Mouse (Mus musculus) forebrain, postnatal 0 days (tissue): ENCODE measurements at regions not wholly inside any gene's neighbourhood (a gene's known extent, or its start where the extent isn't known, plus 50 kb on each side); places are given as distances from the start of the nearest gene placed in this dataset.

Experiments used
- ATAC-seq: fragments of 200-750 bp; cut with Nextera tagmentation; 2 replicates; pipeline ENCODE4 v1.8.0; 2017; ENCODE audit warnings: mild to moderate bottlenecking, moderate library complexity
- DNase-seq: peaks from one replicate; pipeline ENCODE4 v3.0.0-alpha.2; 2015
- H3K27ac ChIP-seq: fragments of 300-500 bp; sonication (generic); 2 replicates; pipeline ENCODE4 v1.5.1; 2014; ENCODE audit warnings: low read depth, mild to moderate bottlenecking, antibody characterized with exemption, low read length, moderate library complexity, mixed read lengths
- H3K27me3 ChIP-seq: fragments of 300-500 bp; sonication (generic); 2 replicates; pipeline ENCODE4 v1.6.1; 2014; ENCODE audit warnings: mild to moderate bottlenecking, low read length, mixed read lengths; ENCODE audit not compliant: insufficient read depth
- H3K36me3 ChIP-seq: fragments of 300-500 bp; sonication (generic); 2 replicates; pipeline ENCODE4 v1.6.1; 2014; ENCODE audit warnings: mild to moderate bottlenecking, moderate library complexity; ENCODE audit not compliant: insufficient read depth
- H3K4me1 ChIP-seq: fragments of 300-500 bp; sonication (generic); 2 replicates; pipeline ENCODE4 v1.6.1; 2014; ENCODE audit warnings: antibody characterized with exemption; ENCODE audit not compliant: insufficient read depth
- H3K4me2 ChIP-seq: fragments of 300-500 bp; sonication (generic); 2 replicates; pipeline ENCODE4 v1.6.1; 2014; ENCODE audit warnings: low read depth, mild to moderate bottlenecking, moderate library complexity
- H3K4me3 ChIP-seq: fragments of 300-500 bp; sonication (generic); 2 replicates; pipeline ENCODE4 v1.5.1; 2014; ENCODE audit warnings: low read depth, low read length, mixed read lengths
- H3K9ac ChIP-seq: fragments of 300-500 bp; sonication (generic); 2 replicates; pipeline ENCODE4 v1.6.1; 2014; ENCODE audit warnings: mild to moderate bottlenecking
- H3K9me3 ChIP-seq: fragments of 300-500 bp; sonication (generic); 2 replicates; pipeline ENCODE4 v1.6.1; 2016; ENCODE audit warnings: low read length
- CTCF ChIP-seq: sonication (generic); IDR thresholded peaks from 2 replicates; pipeline ENCODE4 v1.5.1; 2016; ENCODE audit warnings: antibody characterized with exemption, control low read depth, low read depth
- WGBS: fragments of 180-500 bp; shearing (Covaris S2); extraction: QIAGEN DNeasy Blood & Tissue Kit; methylation state at CpG from one replicate; pipeline ENCODE4 v1.1.7; 2014; 5-methylcytosine and 5-hydroxymethylcytosine counted together

DNA sequence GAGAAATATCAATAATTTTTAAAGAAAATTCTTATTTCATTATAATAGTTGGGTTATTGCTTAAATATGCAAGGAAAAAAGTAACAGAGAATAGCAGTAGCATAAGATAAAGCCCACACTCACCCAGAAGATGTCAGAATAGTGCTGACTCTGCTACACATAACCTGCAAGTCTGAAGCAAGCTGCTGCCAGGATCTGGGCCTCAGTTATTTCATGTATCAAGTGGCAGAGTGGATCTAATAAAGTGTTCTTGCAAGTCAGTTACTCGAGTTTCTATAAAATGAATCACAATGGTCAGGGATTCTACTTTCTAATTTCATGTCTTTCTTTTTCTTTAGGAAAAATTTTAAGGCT is 466.2 kb downstream of the Klhl13 start:
- no peaks in the 10 kb centered on the region for H3K27me3 ChIP-seq
- WGBS: 42% methylated on average over 1 of the region's 1 CpGs
- no peaks in the 10 kb centered on the region for H3K9me3 ChIP-seq
- H3K4me1 ChIP-seq: no peaks in the 10 kb centered on the region
- no peaks in the 10 kb centered on the region for H3K36me3 ChIP-seq
- TF ChIP-seq CTCF: no peak
- ATAC-seq (peak; percentile 34; the same call in 1 of the 2 replicates), DNase-seq (peak; percentile 2)
- no peak overlapping the region for H3K27ac ChIP-seq
- H3K9ac ChIP-seq: no peak overlapping the region
- no peak overlapping the region for H3K4me3 ChIP-seq
- H3K4me2 ChIP-seq: no peak overlapping the region

DNA sequence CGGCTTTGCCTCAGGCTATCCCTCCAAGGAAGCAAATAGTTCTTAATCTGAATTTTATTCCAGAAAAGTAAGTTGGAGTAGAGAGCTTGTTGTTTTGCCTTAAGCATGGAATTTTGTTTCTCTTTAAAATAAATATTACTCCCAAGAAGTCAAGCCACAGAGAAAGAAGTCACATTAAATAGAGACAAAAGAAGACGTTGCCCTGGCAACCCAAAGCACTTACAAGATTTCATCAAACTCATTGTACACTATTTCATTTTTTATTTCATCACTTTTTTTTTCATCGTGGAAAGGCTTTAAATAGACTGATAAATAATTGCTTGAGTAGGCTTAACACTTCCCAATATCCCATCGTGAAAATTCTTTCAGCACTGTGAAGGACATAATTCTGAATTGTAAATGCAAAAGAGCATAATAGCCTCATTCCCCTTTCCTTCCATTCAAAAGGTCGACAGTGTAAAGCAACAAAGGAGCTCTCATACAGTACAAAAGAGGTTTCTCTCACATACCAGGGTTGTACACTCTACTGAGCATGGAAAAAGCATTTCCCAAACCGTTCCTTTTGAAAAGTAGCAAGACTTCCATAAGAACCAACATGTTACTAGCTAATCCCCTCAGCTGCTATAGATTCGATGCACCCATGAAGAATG is 466.7 kb downstream of the Klhl13 start:
- H3K9ac ChIP-seq: no peak overlapping the region
- H3K4me2 ChIP-seq: no peak overlapping the region
- H3K27me3 ChIP-seq: no peaks in the 10 kb centered on the region
- H3K4me1 ChIP-seq: no peaks in the 10 kb centered on the region
- H3K4me3 ChIP-seq: no peak overlapping the region
- H3K9me3 ChIP-seq: no peaks in the 10 kb centered on the region
- H3K27ac ChIP-seq: no peak overlapping the region
- DNase-seq (peak; percentile 18), ATAC-seq (peak; percentile 79; the same call in 1 of the 2 replicates)
- 26% methylated on average over 7 of the region's 7 CpGs for WGBS
- no peaks in the 10 kb centered on the region for H3K36me3 ChIP-seq
- TF ChIP-seq CTCF: no peak

- Histone ChIP-seq H3K4me3 (no peak overlapping the region), H3K36me3 (no peaks in the 10 kb centered on the region), H3K27me3 (no peaks in the 10 kb centered on the region), H3K27ac (no peak overlapping the region), H3K4me1 (no peaks in the 10 kb centered on the region), H3K9me3 (no peaks in the 10 kb centered on the region), H3K9ac (no peak overlapping the region), H3K4me2 (no peak overlapping the region)
- no peak for TF ChIP-seq CTCF
- 56% methylated on average over 1 of the region's 1 CpGs for WGBS
- no peak for ATAC-seq
- DNase-seq: no peak
Measured at GRCm38 (mm10) chrX:22869791-22870190, 495.1 kb downstream of the Klhl13 start.

- H3K27me3 ChIP-seq: no peaks in the 10 kb centered on the region
- H3K36me3 ChIP-seq: no peaks in the 10 kb centered on the region
- H3K27ac ChIP-seq: peak overlapping the region; percentile 50; the same call in 1 of the 2 replicates
- peak; percentile 50 for DNase-seq
- H3K4me3 ChIP-seq: no peak overlapping the region
- WGBS: 38% methylated on average over 9 of the region's 9 CpGs
- no peak for TF ChIP-seq CTCF
- H3K9me3 ChIP-seq: no peaks in the 10 kb centered on the region
- peak; percentile 94 for ATAC-seq
- H3K4me1 ChIP-seq: no peaks in the 10 kb centered on the region
- H3K9ac ChIP-seq: no peak overlapping the region
- H3K4me2 ChIP-seq: no peak overlapping the region
Measured at GRCm38 (mm10) chrX:22849522-22850495, 515.1 kb downstream of the Klhl13 start.

DNA sequence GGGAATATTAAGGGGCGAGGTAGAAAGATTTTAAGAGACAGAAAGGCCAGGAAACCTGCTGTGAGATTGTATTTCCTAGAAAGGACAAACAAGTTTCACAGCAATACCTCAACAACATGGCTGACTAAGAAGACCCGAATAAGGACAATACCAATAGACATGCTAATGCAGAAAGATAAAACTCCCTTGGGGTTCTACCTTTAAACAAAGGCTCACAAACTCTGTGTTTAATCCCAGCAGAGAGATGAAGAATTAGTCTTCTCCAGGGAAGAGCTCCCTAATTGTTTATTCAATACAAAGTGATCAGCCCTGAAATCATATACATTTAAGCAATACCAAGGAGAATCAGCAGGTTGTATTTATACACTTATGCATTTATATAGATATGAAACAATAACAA is 516.1 kb downstream of the Klhl13 start:
- H3K9me3 ChIP-seq: no peaks in the 10 kb centered on the region
- H3K27me3 ChIP-seq: no peaks in the 10 kb centered on the region
- no peak overlapping the region for H3K27ac ChIP-seq
- H3K4me3 ChIP-seq: no peak overlapping the region
- WGBS: 45% methylated on average over 2 of the region's 2 CpGs
- DNase-seq: no peak
- no peak overlapping the region for H3K9ac ChIP-seq
- no peaks in the 10 kb centered on the region for H3K4me1 ChIP-seq
- ATAC-seq: no peak
- no peak overlapping the region for H3K4me2 ChIP-seq
- no peak for TF ChIP-seq CTCF
- no peaks in the 10 kb centered on the region for H3K36me3 ChIP-seq

DNA sequence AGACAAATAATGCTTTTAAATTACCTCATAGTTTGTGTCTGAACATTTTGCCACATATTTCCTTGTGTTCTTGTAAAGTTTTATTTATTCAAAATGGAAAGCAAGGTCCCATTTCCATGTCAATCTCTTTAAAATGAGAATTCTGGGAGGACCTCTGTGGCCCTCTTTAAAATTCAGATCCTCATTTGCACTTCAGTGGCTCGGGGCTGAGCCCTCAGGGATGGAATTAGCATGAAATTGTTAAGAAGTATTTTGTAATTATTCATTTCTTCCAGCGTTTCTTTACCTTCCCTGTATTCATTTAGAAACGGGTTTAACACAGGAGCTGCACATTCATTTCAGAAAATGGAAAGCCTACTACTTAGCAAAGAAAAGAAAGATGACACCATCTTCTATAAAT is 531.7 kb downstream of the Klhl13 start:
- H3K4me1 ChIP-seq: no peaks in the 10 kb centered on the region
- no peaks in the 10 kb centered on the region for H3K36me3 ChIP-seq
- H3K4me2 ChIP-seq: no peak overlapping the region
- H3K9ac ChIP-seq: no peak overlapping the region
- no peaks in the 10 kb centered on the region for H3K27me3 ChIP-seq
- ATAC-seq (no peak), DNase-seq (no peak)
- H3K9me3 ChIP-seq: no peaks in the 10 kb centered on the region
- no peak overlapping the region for H3K27ac ChIP-seq
- TF ChIP-seq CTCF: no peak
- WGBS: 19% methylated on average over 3 of the region's 3 CpGs
- H3K4me3 ChIP-seq: no peak overlapping the region

GRCm38 (mm10) chrX:22805184-22805583 is 559.7 kb downstream of the Klhl13 start:
- Histone ChIP-seq H3K27me3 (no peaks in the 10 kb centered on the region), H3K27ac (no peak overlapping the region), H3K36me3 (no peaks in the 10 kb centered on the region), H3K9me3 (no peaks in the 10 kb centered on the region), H3K4me1 (no peaks in the 10 kb centered on the region), H3K4me2 (no peak overlapping the region), H3K4me3 (no peak overlapping the region), H3K9ac (no peak overlapping the region)
- WGBS: 36% methylated on average over 1 of the region's 1 CpGs
- TF ChIP-seq CTCF: no peak
- ATAC-seq (no peak), DNase-seq (no peak)
